Mouse (Mus musculus) MEL (cell line): ENCODE data around the gene Rbms3. TPM values are rescaled to one million over a fixed set of nuclear protein-coding genes. Genes with fewer than 3 reads are reported as not detected.

Source experiments
- DNase-seq: peaks from one replicate; pipeline ENCODE4 v3.0.0; 2011; ENCODE audit warnings: low read depth, low spot score
- H3K27ac ChIP-seq: 2 replicates; pipeline ENCODE4 v1.5.1; 2012; ENCODE audit warnings: low read depth, mild to moderate bottlenecking, control low read depth, low read length, moderate library complexity; ENCODE audit not compliant: control insufficient read depth
- H3K27me3 ChIP-seq, 2 experiments: fragments of 150-350 bp in 1 of 2; sonication (generic) in 1 of 2; 2 replicates each; pipeline ENCODE4 v1.6.1; 2012; ENCODE audit warnings: low read length in 2 of 2, mild to moderate bottlenecking in 2 of 2, improper control_type of control experiment in 1 of 2, moderate library complexity in 1 of 2; ENCODE audit not compliant: insufficient read depth in 2 of 2, control insufficient read depth in 1 of 2
- H3K36me3 ChIP-seq, 2 experiments: 2 replicates each; pipeline ENCODE4 v1.6.1; 2012 to 2014; ENCODE audit warnings: low read length in 2 of 2, improper control_type of control experiment in 1 of 2, inconsistent platforms in 1 of 2, mild to moderate bottlenecking in 1 of 2; ENCODE audit not compliant: insufficient read depth in 2 of 2, control insufficient read depth in 1 of 2
- H3K4me1 ChIP-seq, 2 experiments: fragments of 150-350 bp in 1 of 2; sonication (generic) in 1 of 2; 2 replicates each; pipeline ENCODE4 v1.6.1; 2012; ENCODE audit warnings: low read length in 2 of 2, improper control_type of control experiment in 1 of 2, mild to moderate bottlenecking in 1 of 2; ENCODE audit not compliant: insufficient read depth in 2 of 2, control insufficient read depth in 1 of 2
- H3K4me3 ChIP-seq, 2 experiments: fragments of 150-350 bp in 1 of 2; sonication (generic) in 1 of 2; 2 replicates each; pipeline ENCODE4 v1.5.1; 2012; ENCODE audit warnings: low read depth in 2 of 2, low read length in 2 of 2, mild to moderate bottlenecking in 2 of 2, moderate library complexity in 2 of 2, control low read depth in 1 of 2, improper control_type of control experiment in 1 of 2; ENCODE audit not compliant: control insufficient read depth in 1 of 2, insufficient read depth in 1 of 2
- H3K79me2 ChIP-seq: 2 replicates; pipeline ENCODE4 v1.6.1; 2012; ENCODE audit warnings: mild to moderate bottlenecking, low read length, moderate library complexity; ENCODE audit not compliant: control insufficient read depth, poor library complexity, insufficient read depth
- H3K9ac ChIP-seq: 2 replicates; pipeline ENCODE4 v1.6.1; 2012; ENCODE audit warnings: low read depth, mild to moderate bottlenecking, control low read depth, low read length, moderate library complexity; ENCODE audit not compliant: control insufficient read depth, poor library complexity, severe bottlenecking
- H3K9me3 ChIP-seq: fragments of 150-350 bp; sonication (generic); replicated peaks from 2 replicates; pipeline ENCODE4 v1.6.1; 2012; ENCODE audit warnings: mild to moderate bottlenecking, low read length, improper control_type of control experiment, moderate library complexity; ENCODE audit not compliant: insufficient read depth
- CTCF ChIP-seq, 3 experiments: IDR thresholded peaks in 2 of 3; conservative IDR thresholded peaks in 1 of 3; 2 replicates each; pipeline ENCODE4 v1.5.1; 2011 to 2012; ENCODE audit warnings: low read length in 3 of 3, low read depth in 2 of 3, mild to moderate bottlenecking in 2 of 3, improper control_type of control experiment in 1 of 3, inconsistent platforms in 1 of 3, mixed read lengths in 1 of 3, moderate library complexity in 1 of 3; ENCODE audit not compliant: control insufficient read depth in 1 of 3, insufficient read depth in 1 of 3, poor library complexity in 1 of 3, severe bottlenecking in 1 of 3
- EP300 ChIP-seq, 2 experiments: IDR thresholded peaks; 2 replicates each; pipeline ENCODE4 v1.6.1; 2011; ENCODE audit warnings: improper control_type of control experiment in 2 of 2, low read length in 2 of 2, low read depth in 1 of 2, mild to moderate bottlenecking in 1 of 2
- MAX ChIP-seq: IDR thresholded peaks from 2 replicates; pipeline ENCODE4 v1.6.1; 2011; ENCODE audit warnings: low read length, improper control_type of control experiment
- MYB ChIP-seq: IDR thresholded peaks from 2 replicates; pipeline ENCODE4 v1.6.1; 2011; ENCODE audit warnings: mild to moderate bottlenecking, low read depth, low read length, improper control_type of control experiment
- MYC ChIP-seq: IDR thresholded peaks from 2 replicates; pipeline ENCODE4 v1.6.1; 2011; ENCODE audit warnings: low read depth, mild to moderate bottlenecking, low read length, improper control_type of control experiment, moderate library complexity
- RAD21 ChIP-seq: IDR thresholded peaks from 2 replicates; pipeline ENCODE4 v1.6.1; 2011; ENCODE audit warnings: mild to moderate bottlenecking, low read depth, low read length, improper control_type of control experiment
- SMC3 ChIP-seq: IDR thresholded peaks from 2 replicates; pipeline ENCODE4 v1.6.1; 2011; ENCODE audit warnings: low read depth, low read length, improper control_type of control experiment
- TAL1 ChIP-seq: IDR thresholded peaks from 2 replicates; pipeline ENCODE4 v1.6.1; 2012; ENCODE audit warnings: mild to moderate bottlenecking, inconsistent platforms, low read length, moderate library complexity, mixed read lengths
- ZC3H11A ChIP-seq: IDR thresholded peaks from 2 replicates; pipeline ENCODE4 v1.6.1; 2012; ENCODE audit warnings: low read depth, mild to moderate bottlenecking, inconsistent platforms, low read length, improper control_type of control experiment
- polyA plus RNA-seq, 2 experiments: library from polyadenylated mRNA; stranded (reverse) in 1 of 2; unstranded in 1 of 2; fragments of >175 nt in 1 of 2; fragments of >200 nt in 1 of 2; gene quantifications; 2 replicates each; pipeline versions ENCODE4 v1.2.1 to v1.2.4; 2012; ENCODE audit warnings: low replicate concordance in 2 of 2, low read depth in 1 of 2; ENCODE audit not compliant: insufficient read length in 2 of 2, insufficient read depth in 1 of 2, missing spikeins in 1 of 2
- total RNA-seq: library from RNA; depleted of rRNA; stranded (reverse); fragments of 300-350 nt; gene quantifications from 2 replicates; pipeline ENCODE4 v1.2.3, GENCODE M21; 2012

Rbms3 gene
- total and polyA plus RNA-seq, 3 experiments = not detected

DNA sequence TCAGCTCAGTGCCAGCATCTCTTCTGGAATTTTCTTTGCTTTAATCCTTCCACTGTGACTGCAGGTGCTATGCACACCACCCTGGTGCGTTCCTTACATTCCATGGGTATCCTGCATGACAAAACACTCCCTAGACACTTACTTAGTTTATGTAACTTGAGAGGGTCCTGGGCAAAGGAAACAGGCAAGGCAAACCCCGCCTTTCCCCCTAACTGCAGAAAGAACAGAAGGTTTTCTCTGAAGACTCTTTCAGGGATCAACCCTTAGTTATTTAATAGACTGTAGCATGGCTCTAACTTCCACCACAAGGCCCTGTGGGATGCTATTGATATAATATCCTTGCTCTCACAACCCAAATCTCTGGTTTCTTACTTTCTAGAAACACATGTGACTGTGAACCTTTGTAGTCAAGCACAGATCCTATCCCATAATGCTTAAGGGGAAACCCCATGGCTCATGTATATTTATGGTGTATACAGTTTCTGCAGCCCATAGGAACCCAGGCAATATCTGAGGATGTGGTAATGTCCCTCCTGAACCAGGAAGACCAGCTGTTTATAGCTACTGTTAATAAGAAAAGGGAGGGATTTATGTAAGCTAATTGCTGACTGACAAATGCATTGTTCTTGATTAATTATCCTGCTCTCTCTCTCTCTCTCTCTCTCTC, 557.1 kb downstream of the Rbms3 start:
- Histone ChIP-seq H3K27ac (no peak overlapping the region), H3K27me3 (no peaks in the 10 kb centered on the region), H3K9ac (no peak overlapping the region)
- TF ChIP-seq EP300 (IDR thresholded peaks at IDR 0.05; ENCODE audit: low read depth in 1 of 2, low read length in 2 of 2) (no peak), RAD21 (no peak), TAL1 (no peak), MYC (no peak), MAX (no peak)
- TF ChIP-seq, all 39 proteins: peak for 0
- Histone ChIP-seq H3K79me2 (no peaks in the 10 kb centered on the region), H3K4me1 (no peaks in the 10 kb centered on the region), H3K9me3 (no peaks in the 10 kb centered on the region), H3K36me3 (no peaks in the 10 kb centered on the region), H3K4me3 (no peak overlapping the region)
- no peak for DNase-seq

DNA sequence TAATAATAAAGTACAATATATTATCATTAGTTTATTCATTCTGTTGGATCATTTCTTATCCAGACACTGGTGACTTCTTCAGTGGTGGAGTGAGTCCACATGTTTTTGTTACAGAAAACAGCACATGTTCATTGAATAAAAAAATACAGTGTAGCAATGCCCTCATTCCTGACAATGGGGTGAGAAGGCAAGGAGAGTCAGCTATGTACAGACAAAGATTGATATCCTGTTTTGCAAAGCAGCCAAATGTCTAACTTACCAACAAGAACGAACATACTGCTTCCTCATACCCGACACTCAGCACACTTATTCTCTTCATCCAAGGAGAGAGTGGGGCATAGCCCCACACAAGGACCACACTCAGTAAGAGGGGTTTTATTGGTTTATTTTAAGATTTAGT, 559.1 kb downstream of the Rbms3 start:
- no peak overlapping the region for H3K27ac ChIP-seq
- no peaks in the 10 kb centered on the region for H3K79me2 ChIP-seq
- no peaks in the 10 kb centered on the region for H3K9me3 ChIP-seq
- no peak for DNase-seq
- no peaks in the 10 kb centered on the region for H3K27me3 ChIP-seq
- TF ChIP-seq ZC3H11A (no peak), SMC3 (no peak)
- no peaks in the 10 kb centered on the region for H3K36me3 ChIP-seq
- no peak overlapping the region for H3K4me3 ChIP-seq
- no peaks in the 10 kb centered on the region for H3K4me1 ChIP-seq
- H3K9ac ChIP-seq = no peak overlapping the region

DNA sequence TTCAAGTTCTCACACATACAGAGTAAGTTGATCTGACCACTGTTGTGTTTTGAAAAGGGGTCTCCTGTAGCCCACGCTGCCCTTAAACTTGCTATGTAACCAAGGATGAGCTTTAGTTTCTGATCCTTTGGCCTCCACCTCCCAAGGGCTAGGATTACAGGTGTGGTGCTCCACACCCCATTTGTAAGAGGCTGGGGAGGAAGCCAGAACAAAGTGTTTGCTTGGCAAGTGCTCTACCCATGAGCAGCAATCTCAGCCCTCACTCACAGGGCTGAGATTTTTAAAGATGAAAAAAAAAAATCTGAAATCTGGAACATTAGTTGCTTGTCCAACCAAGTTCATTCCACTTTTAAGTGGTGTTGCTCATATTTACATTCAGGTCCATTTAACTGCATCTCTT, 560.5 kb downstream of the Rbms3 start:
- Histone ChIP-seq H3K27ac (no peak overlapping the region), H3K9ac (no peak overlapping the region), H3K4me3 (no peak overlapping the region), H3K27me3 (no peaks in the 10 kb centered on the region), H3K4me1 (no peaks in the 10 kb centered on the region), H3K79me2 (no peaks in the 10 kb centered on the region), H3K36me3 (no peaks in the 10 kb centered on the region), H3K9me3 (no peaks in the 10 kb centered on the region)
- DNase-seq = no peak
- no peak for TF ChIP-seq CTCF (IDR thresholded peaks at IDR 0.05 in 2 of 3, conservative IDR thresholded peaks at IDR 0.05 in 1 of 3; ENCODE audit: control insufficient read depth in 1 of 3, insufficient read depth in 1 of 3, low read depth in 2 of 3, low read length in 3 of 3, poor library complexity in 1 of 3, severe bottlenecking in 1 of 3)
- TF ChIP-seq MYB = no peak
- no peak for TF ChIP-seq MAX
